Mouse (Mus musculus) CH12.LX (cell line): ENCODE data around the gene Zhx3. TPM values are rescaled to one million over a fixed set of nuclear protein-coding genes. Genes with fewer than 3 reads are reported as not detected.

Source experiments
- DNase-seq: peaks from one replicate; pipeline ENCODE4 v3.0.0-alpha.2; 2013; ENCODE audit errors: extremely low read depth
- H3K27ac ChIP-seq: 2 replicates; pipeline ENCODE4 v1.5.1; 2012; ENCODE audit warnings: low read depth, mild to moderate bottlenecking, control low read depth, moderate library complexity; ENCODE audit not compliant: insufficient read depth
- H3K27me3 ChIP-seq: replicated peaks from 2 replicates; pipeline ENCODE3; 2012; ENCODE audit warnings: inconsistent platforms
- H3K36me3 ChIP-seq, 2 experiments: replicated peaks in 1 of 2; 2 replicates each; pipeline versions ENCODE3 to v1.6.1; 2012; ENCODE audit warnings: inconsistent platforms in 1 of 2, low read length in 1 of 2, mild to moderate bottlenecking in 1 of 2, mixed read lengths in 1 of 2, moderate library complexity in 1 of 2; ENCODE audit not compliant: control insufficient read depth in 1 of 2, insufficient read depth in 1 of 2
- H3K4me1 ChIP-seq, 2 experiments: 2 replicates each; pipeline ENCODE4 v1.6.1; 2012; ENCODE audit warnings: inconsistent platforms in 1 of 2, moderate library complexity in 1 of 2; ENCODE audit not compliant: insufficient read depth in 2 of 2, control insufficient read depth in 1 of 2
- H3K4me2 ChIP-seq: 2 replicates; pipeline ENCODE4 v1.6.1; 2012; ENCODE audit warnings: low read depth, mild to moderate bottlenecking, control low read depth; ENCODE audit not compliant: poor library complexity, insufficient read depth, severe bottlenecking
- H3K4me3 ChIP-seq, 3 experiments: fragments of 150-350 bp in 1 of 3; sonication (generic) in 1 of 3; replicated peaks in 1 of 3; 2 replicates each; pipeline versions ENCODE3 to v1.5.1; 2011 to 2012; ENCODE audit warnings: low read depth in 2 of 3, low read length in 2 of 3, mild to moderate bottlenecking in 2 of 3, moderate library complexity in 2 of 3, control low read depth in 1 of 3, improper control_type of control experiment in 1 of 3, inconsistent platforms in 1 of 3, mixed read lengths in 1 of 3; ENCODE audit not compliant: poor library complexity in 1 of 3
- H3K79me2 ChIP-seq: replicated peaks from 2 replicates; pipeline ENCODE4 v1.6.1; 2012; ENCODE audit warnings: mild to moderate bottlenecking, moderate library complexity; ENCODE audit not compliant: control insufficient read depth, poor library complexity, insufficient read depth, severe bottlenecking; ENCODE audit errors: extremely low read depth
- H3K9ac ChIP-seq: 2 replicates; pipeline ENCODE4 v1.6.1; 2012; ENCODE audit warnings: low read depth, mild to moderate bottlenecking, control low read depth, moderate library complexity; ENCODE audit not compliant: insufficient read depth
- H3K9me3 ChIP-seq: replicated peaks from 2 replicates; pipeline ENCODE3; 2012; ENCODE audit warnings: low read length, inconsistent platforms, mixed read lengths
- BHLHE40 ChIP-seq: IDR thresholded peaks from 2 replicates; pipeline ENCODE4 v1.6.1; 2011; ENCODE audit warnings: mild to moderate bottlenecking, low read depth, low read length, improper control_type of control experiment
- CHD2 ChIP-seq: IDR thresholded peaks from 2 replicates; pipeline ENCODE4 v1.6.1; 2011; ENCODE audit warnings: low read length, improper control_type of control experiment
- ELF1 ChIP-seq: IDR thresholded peaks from 2 replicates; pipeline ENCODE4 v1.6.1; 2014; ENCODE audit warnings: low read depth, mild to moderate bottlenecking, inconsistent platforms, low read length, improper control_type of control experiment
- ETS1 ChIP-seq: conservative IDR thresholded peaks from 2 replicates; pipeline ENCODE4 v1.6.1; 2012; ENCODE audit warnings: low read depth, mild to moderate bottlenecking, inconsistent platforms, low read length, improper control_type of control experiment, moderate library complexity
- GABPA ChIP-seq: IDR thresholded peaks from 2 replicates; pipeline ENCODE4 v1.6.1; 2012; ENCODE audit warnings: low read depth, low read length, improper control_type of control experiment, inconsistent platforms; ENCODE audit not compliant: insufficient replicate concordance
- IRF4 ChIP-seq: IDR thresholded peaks from 2 replicates; pipeline ENCODE4 v1.6.1; 2014; ENCODE audit warnings: low read depth, mild to moderate bottlenecking, inconsistent platforms, low read length, improper control_type of control experiment
- JUN ChIP-seq: IDR thresholded peaks from 2 replicates; pipeline ENCODE4 v1.6.1; 2011; ENCODE audit warnings: low read depth, mild to moderate bottlenecking, low read length, improper control_type of control experiment, moderate library complexity; ENCODE audit not compliant: insufficient read depth
- JUND ChIP-seq: conservative IDR thresholded peaks from 2 replicates; pipeline ENCODE4 v1.6.1; 2011; ENCODE audit warnings: low read depth, low read length, improper control_type of control experiment
- KAT2A ChIP-seq: IDR thresholded peaks from 2 replicates; pipeline ENCODE4 v1.6.1; 2012; ENCODE audit warnings: low read length, improper control_type of control experiment, inconsistent platforms; ENCODE audit not compliant: insufficient replicate concordance
- MAFK ChIP-seq: IDR thresholded peaks from 2 replicates; pipeline ENCODE4 v1.6.1; 2011; ENCODE audit warnings: low read length, improper control_type of control experiment; ENCODE audit not compliant: insufficient replicate concordance
- NRF1 ChIP-seq: IDR thresholded peaks from 2 replicates; pipeline ENCODE4 v1.6.1; 2014; ENCODE audit warnings: low read depth, mild to moderate bottlenecking, inconsistent platforms, low read length, improper control_type of control experiment, moderate library complexity
- PAX5 ChIP-seq: IDR thresholded peaks from 2 replicates; pipeline ENCODE4 v1.6.1; 2012; ENCODE audit warnings: low read length, inconsistent platforms, mixed read lengths
- POLR2A ChIP-seq: IDR thresholded peaks from 2 replicates; pipeline ENCODE4 v1.6.1; 2011; ENCODE audit warnings: low read depth, mild to moderate bottlenecking, improper control_type of control experiment, low read length
- RCOR1 ChIP-seq: conservative IDR thresholded peaks from 2 replicates; pipeline ENCODE4 v1.6.1; 2012; ENCODE audit warnings: low read depth, mild to moderate bottlenecking, inconsistent platforms, low read length, improper control_type of control experiment
- SMC3 ChIP-seq: IDR thresholded peaks from 2 replicates; pipeline ENCODE4 v1.6.1; 2011; ENCODE audit warnings: low read depth, low read length, improper control_type of control experiment
- TCF12 ChIP-seq: IDR thresholded peaks from 2 replicates; pipeline ENCODE4 v1.6.1; 2014; ENCODE audit warnings: low read depth, mild to moderate bottlenecking, inconsistent platforms, low read length, improper control_type of control experiment
- UBTF ChIP-seq: IDR thresholded peaks from 2 replicates; pipeline ENCODE4 v1.6.1; 2012; ENCODE audit warnings: low read depth, mild to moderate bottlenecking, inconsistent platforms, low read length, improper control_type of control experiment, moderate library complexity
- ZC3H11A ChIP-seq: IDR thresholded peaks from 2 replicates; pipeline ENCODE4 v1.6.1; 2012; ENCODE audit warnings: low read depth, mild to moderate bottlenecking, inconsistent platforms, low read length, improper control_type of control experiment
- ZKSCAN1 ChIP-seq: IDR thresholded peaks from 2 replicates; pipeline ENCODE4 v1.6.1; 2012; ENCODE audit warnings: low read depth, inconsistent platforms, low read length, improper control_type of control experiment, borderline replicate concordance
- ZMIZ1 ChIP-seq: IDR thresholded peaks from 2 replicates; pipeline ENCODE4 v1.6.1; 2012; ENCODE audit warnings: low read depth, mild to moderate bottlenecking, inconsistent platforms, low read length, improper control_type of control experiment
- dilution Hi-C: fragments of 300-500 bp; cut with MboI; formaldehyde crosslinking; loops from 2 replicates; pipeline ENCODE4 v1.14.3; 2020; ENCODE audit warnings: low sequenced_read_pairs; ENCODE audit not compliant: extremely low pct_unique_long_range_greater_than_20kb, extremely low pct_ligation_motif_present
- in situ Hi-C: fragments of 300-500 bp; cut with MboI; formaldehyde crosslinking; loops from 3 replicates; pipeline ENCODE4 v1.14.3; 2019; ENCODE audit warnings: low sequenced_read_pairs, low pct_ligation_motif_present, low pct_unique_long_range_greater_than_20kb, mixed read lengths
- polyA plus RNA-seq: library from polyadenylated mRNA; unstranded; fragments of >175 nt; gene quantifications from 2 replicates; pipeline ENCODE4 v1.2.1, GENCODE M21; 2012; ENCODE audit warnings: low read depth; ENCODE audit not compliant: insufficient read length
- total RNA-seq, 2 experiments: library from RNA; depleted of rRNA; stranded (reverse); fragments of 300-350 nt in 1 of 2; fragments of >200 nt in 1 of 2; gene quantifications; 2 replicates each; pipeline ENCODE4 v1.2.3; 2012 to 2014

Zhx3 gene
- total and polyA plus RNA-seq, 3 experiments = 1.3 to 4.2 (median 2.6) TPM

GRCm38 (mm10) chr2:160764386-160764785, 108.4 kb downstream of the Zhx3 start:
- in situ Hi-C loops (no loop called here), dilution Hi-C loops (no loop called here)
- no peak overlapping the region for H3K4me2 ChIP-seq
- H3K4me3 ChIP-seq = no peak overlapping the region
- H3K9ac ChIP-seq = no peak overlapping the region
- peaks cover 21 to 73% of the 10 kb centered on the region in 2 experiments for H3K36me3 ChIP-seq
- no peaks in the 10 kb centered on the region for H3K79me2 ChIP-seq
- no peak overlapping the region for H3K27ac ChIP-seq
- DNase-seq = no peak
- H3K4me1 ChIP-seq = peaks cover 0 to 20% of the 10 kb centered on the region in 2 experiments; a peak in 2 of 4 replicates
- H3K27me3 ChIP-seq = no peaks in the 10 kb centered on the region
- no peaks in the 10 kb centered on the region for H3K9me3 ChIP-seq
- TF ChIP-seq CHD2 = no peak
- no peak for TF ChIP-seq ZC3H11A
- no peak for TF ChIP-seq TCF12
- TF ChIP-seq BHLHE40 = no peak
- no peak for TF ChIP-seq ETS1
- no peak for TF ChIP-seq GABPA
- TF ChIP-seq NRF1 = no peak
- no peak for TF ChIP-seq JUN
- no peak for TF ChIP-seq POLR2A
- TF ChIP-seq, all 38 proteins: peak for 0

DNA sequence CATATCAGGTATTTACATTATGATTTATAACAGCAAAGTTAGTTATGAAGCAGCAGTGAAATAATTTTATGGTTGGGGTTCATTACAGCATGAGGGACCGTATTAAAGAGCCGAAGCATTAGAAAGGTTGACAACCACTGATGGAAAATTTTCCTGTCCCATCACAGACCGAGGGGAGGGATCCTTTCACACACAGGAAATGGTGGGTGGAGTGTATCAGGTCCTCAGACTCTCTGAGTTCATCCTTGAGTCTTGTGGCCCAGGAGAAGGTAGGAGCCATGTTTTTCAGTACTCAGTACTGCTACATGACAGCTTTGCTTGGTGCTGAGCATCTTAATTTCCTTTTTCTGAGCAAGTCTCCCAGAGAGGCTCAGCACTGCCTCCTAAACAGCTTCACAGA, 109.0 kb downstream of the Zhx3 start:
- no peaks in the 10 kb centered on the region for H3K9me3 ChIP-seq
- H3K79me2 ChIP-seq = no peaks in the 10 kb centered on the region
- peaks cover 25 to 76% of the 10 kb centered on the region in 2 experiments for H3K36me3 ChIP-seq
- TF ChIP-seq GABPA = no peak
- TF ChIP-seq TCF12 = no peak
- no peak for TF ChIP-seq JUN
- TF ChIP-seq KAT2A = no peak
- TF ChIP-seq PAX5 = no peak
- no peak for TF ChIP-seq IRF4
- no peak for TF ChIP-seq BHLHE40
- no peak for TF ChIP-seq JUND
- TF ChIP-seq ZKSCAN1 = no peak
- no peak for TF ChIP-seq ELF1
- no peak for TF ChIP-seq UBTF
- no peak for TF ChIP-seq RCOR1
- TF ChIP-seq MAFK = no peak
- no peak for TF ChIP-seq ZMIZ1
- TF ChIP-seq SMC3 = no peak
- TF ChIP-seq, all 38 proteins: peak for 0
- DNase-seq = no peak
- dilution Hi-C loops = no loop called here
- in situ Hi-C loops = no loop called here
- H3K9ac ChIP-seq = no peak overlapping the region
- H3K27me3 ChIP-seq = no peaks in the 10 kb centered on the region
- no peak overlapping the region for H3K4me3 ChIP-seq
- H3K4me2 ChIP-seq = no peak overlapping the region
- peaks cover 0 to 20% of the 10 kb centered on the region in 2 experiments; a peak in 2 of 4 replicates for H3K4me1 ChIP-seq
- H3K27ac ChIP-seq = no peak overlapping the region
